Mouse (Mus musculus): ENCODE measurements around the gene Nucb2.

The Nucb2 gene

GRCm38 (mm10) chr7:116519805-116520204 is 15.6 kb downstream of the Nucb2 start:
- no peak for DNase-seq (ENCODE audit: extremely low spot score, low read depth, low spot score)

GRCm38 (mm10) chr7:116524577-116524976 is 20.4 kb downstream of the Nucb2 start:
- no peak for DNase-seq (ENCODE audit: extremely low spot score, low read depth, low spot score)

GRCm38 (mm10) chr7:116529793-116530192 is 25.6 kb downstream of the Nucb2 start:
- no peak for DNase-seq (ENCODE audit: extremely low spot score, low read depth, low spot score)

GRCm38 (mm10) chr7:116530470-116530869 is 26.3 kb downstream of the Nucb2 start:
- no peak for DNase-seq (ENCODE audit: extremely low spot score, low read depth, low spot score)

GRCm38 (mm10) chr7:116531311-116531710 is 27.1 kb downstream of the Nucb2 start:
- peak; percentile 28 for DNase-seq (ENCODE audit: extremely low spot score, low read depth, low spot score)

GRCm38 (mm10) chr7:116556834-116557233 is 52.7 kb downstream of the Nucb2 start:
- DNase-seq (ENCODE audit: extremely low spot score, low read depth, low spot score), result no peak

GRCm38 (mm10) chr7:116574551-116574950 is 70.4 kb downstream of the Nucb2 start:
- no peak for DNase-seq (ENCODE audit: extremely low spot score, low read depth, low spot score)

Data from hindlimb bud, embryonic 11.5 days (tissue).